Mouse (Mus musculus) liver, embryonic 13.5 days (tissue): ENCODE measurements around the gene Orai3. TPM values are rescaled to one million over a fixed set of nuclear protein-coding genes. Genes with fewer than 3 reads are reported as not detected.
A peak's percentile ranks its signal among the peaks of the same experiment; 100 is the strongest.
"Not testable (repeated sequence)": the region's sequence is repeated elsewhere in the genome, so short reads cannot be mapped to it uniquely, and the experiment has no call there.

Experiments used
- ATAC-seq: fragments of 200-750 bp; cut with Nextera tagmentation; 2 replicates; pipeline ENCODE4 v1.8.0; 2017; ENCODE audit warnings: low read depth, mild to moderate bottlenecking, moderate number of reproducible peaks, moderate library complexity
- DNase-seq: peaks from one replicate; pipeline ENCODE4 v3.0.0; 2022
- H3K27ac ChIP-seq: fragments of 300-500 bp; sonication (generic); 2 replicates; pipeline ENCODE4 v1.5.1; 2015; ENCODE audit warnings: moderate library complexity, mild to moderate bottlenecking, inconsistent platforms
- H3K27me3 ChIP-seq: fragments of 300-500 bp; sonication (generic); 2 replicates; pipeline ENCODE4 v1.6.1; 2015; ENCODE audit warnings: mild to moderate bottlenecking, inconsistent platforms
- H3K36me3 ChIP-seq: fragments of 300-500 bp; sonication (generic); 2 replicates; pipeline ENCODE4 v1.6.1; 2015; ENCODE audit warnings: mild to moderate bottlenecking, inconsistent platforms
- H3K4me1 ChIP-seq: fragments of 300-500 bp; sonication (generic); replicated peaks from 2 replicates; pipeline ENCODE4 v1.6.1; 2015; ENCODE audit warnings: inconsistent platforms
- H3K4me2 ChIP-seq: fragments of 300-500 bp; sonication (generic); 2 replicates; pipeline ENCODE4 v1.6.1; 2015; ENCODE audit warnings: inconsistent platforms, mild to moderate bottlenecking, moderate library complexity
- H3K4me3 ChIP-seq: fragments of 300-500 bp; sonication (generic); replicated peaks from 2 replicates; pipeline ENCODE4 v1.5.1; 2015; ENCODE audit warnings: mild to moderate bottlenecking, inconsistent platforms
- H3K9ac ChIP-seq: fragments of 300-500 bp; sonication (generic); 2 replicates; pipeline ENCODE4 v1.6.1; 2015; ENCODE audit warnings: mild to moderate bottlenecking, inconsistent platforms
- H3K9me3 ChIP-seq: fragments of 300-500 bp; sonication (generic); replicated peaks from 2 replicates; pipeline ENCODE4 v1.6.1; 2016; ENCODE audit warnings: inconsistent platforms
- WGBS: fragments of 180-500 bp; shearing (Covaris S2); methylation state at CpG from one replicate; pipeline ENCODE4 v1.1.7; 2015; ENCODE audit not compliant: insufficient replicate concordance; 5-methylcytosine and 5-hydroxymethylcytosine counted together
- polyA plus RNA-seq: library from polyadenylated mRNA; unstranded; fragments of >200 nt; fragmentation: Nextera tagmentation; extraction: Ambion mirVana; gene quantifications from 2 replicates; pipeline ENCODE4 v1.2.1, GENCODE M21; 2015

Gene Orai3
- polyA plus RNA-seq, result 11.2 and 11.4 TPM in 2 replicates

DNA sequence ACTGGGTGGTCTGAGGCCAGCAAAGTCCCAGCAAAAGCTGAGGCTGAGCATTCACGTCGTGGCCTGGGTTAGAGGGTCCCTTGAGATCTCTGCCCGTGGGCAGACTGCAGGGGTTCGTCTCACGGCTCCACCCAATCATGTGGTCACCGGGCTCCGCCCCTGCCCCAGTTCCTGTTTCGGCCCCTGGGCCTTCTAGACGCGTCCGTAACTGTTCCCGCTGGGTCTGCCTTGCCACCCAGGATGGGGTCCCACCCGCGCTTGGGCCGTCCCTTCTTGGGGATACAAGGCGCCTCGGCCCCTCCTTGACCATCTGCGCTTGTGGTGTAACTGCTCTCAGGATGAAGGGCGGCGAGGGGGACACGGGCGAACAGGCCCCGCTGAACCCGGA is at the start of gene Orai3:
Gene Orai3, plus strand, starts transcription at position 165 of the 388 bp plus-strand sequence.
- ATAC-seq, result peak; percentile 33
- Histone ChIP-seq H3K4me1 (peaks cover 93% of the 10 kb centered on the region), H3K9me3 (no peaks in the 10 kb centered on the region), H3K27me3 (no peaks in the 10 kb centered on the region), H3K27ac (peak within 1 kb of the TSS; percentile 98), H3K9ac (peak within 1 kb of the TSS; percentile 92), H3K36me3 (peaks cover 10% of the 10 kb centered on the region), H3K4me3 (peak within 1 kb of the TSS; percentile 73), H3K4me2 (peak within 1 kb of the TSS; percentile 96)
- 0% methylated on average over 24 of the region's 24 CpGs for WGBS
- peak; percentile 74 for DNase-seq

DNA sequence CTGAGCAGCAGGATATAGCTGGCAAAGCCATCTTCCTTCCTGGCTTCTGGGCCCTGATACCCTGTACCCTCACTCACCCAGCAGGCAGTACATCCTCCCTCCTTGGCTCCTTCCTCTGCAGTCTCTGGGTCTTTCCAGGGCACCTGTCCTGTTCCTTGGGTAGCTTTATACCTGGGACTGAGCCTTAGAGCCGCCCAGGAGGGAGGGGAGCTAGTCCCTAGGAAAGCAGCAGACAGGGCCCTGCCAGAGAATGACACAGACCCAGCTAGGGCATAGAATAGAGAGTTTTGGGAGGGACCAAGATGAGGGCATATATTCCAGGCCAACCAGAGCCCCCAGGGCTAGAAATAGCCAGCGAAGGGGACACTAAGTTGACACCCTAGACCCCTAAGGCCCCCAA is 44.1 kb upstream of the Orai3 start:
- Histone ChIP-seq H3K36me3 (no peaks in the 10 kb centered on the region), H3K27me3 (no peaks in the 10 kb centered on the region), H3K9me3 (no peaks in the 10 kb centered on the region), H3K4me2 (no peak overlapping the region), H3K4me3 (no peak overlapping the region), H3K9ac (no peak overlapping the region), H3K27ac (no peak overlapping the region), H3K4me1 (no peaks in the 10 kb centered on the region)
- 46% methylated on average over 2 of the region's 2 CpGs for WGBS
- ATAC-seq (no peak), DNase-seq (no peak)

DNA sequence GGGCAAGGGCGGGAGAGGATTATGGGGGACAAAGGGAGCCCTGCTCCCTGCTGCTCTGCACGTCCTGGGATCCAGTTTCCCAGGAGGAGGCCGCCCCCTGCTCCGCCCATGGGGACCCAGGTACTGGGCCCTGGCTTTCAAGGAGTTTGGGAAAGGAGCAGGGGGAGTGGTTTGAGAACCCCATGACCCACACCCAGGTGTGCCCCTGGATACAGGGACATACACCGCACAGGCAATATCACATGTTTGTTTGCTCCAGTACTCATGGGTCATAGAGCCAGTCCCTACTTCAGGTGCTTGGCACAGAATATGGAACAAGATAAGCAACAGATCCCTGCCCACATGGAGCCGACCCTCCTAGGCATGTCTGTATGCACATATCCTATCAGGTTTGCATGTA is 43.7 kb upstream of the Orai3 start:
- DNase-seq, result no peak
- H3K4me3 ChIP-seq, result no peak overlapping the region
- no peaks in the 10 kb centered on the region for H3K4me1 ChIP-seq
- H3K9ac ChIP-seq, result no peak overlapping the region
- H3K27ac ChIP-seq, result no peak overlapping the region
- H3K36me3 ChIP-seq, result no peaks in the 10 kb centered on the region
- no peak overlapping the region for H3K4me2 ChIP-seq
- no peak for ATAC-seq
- 50% methylated on average over 6 of the region's 6 CpGs for WGBS
- H3K27me3 ChIP-seq, result no peaks in the 10 kb centered on the region
- no peaks in the 10 kb centered on the region for H3K9me3 ChIP-seq

DNA sequence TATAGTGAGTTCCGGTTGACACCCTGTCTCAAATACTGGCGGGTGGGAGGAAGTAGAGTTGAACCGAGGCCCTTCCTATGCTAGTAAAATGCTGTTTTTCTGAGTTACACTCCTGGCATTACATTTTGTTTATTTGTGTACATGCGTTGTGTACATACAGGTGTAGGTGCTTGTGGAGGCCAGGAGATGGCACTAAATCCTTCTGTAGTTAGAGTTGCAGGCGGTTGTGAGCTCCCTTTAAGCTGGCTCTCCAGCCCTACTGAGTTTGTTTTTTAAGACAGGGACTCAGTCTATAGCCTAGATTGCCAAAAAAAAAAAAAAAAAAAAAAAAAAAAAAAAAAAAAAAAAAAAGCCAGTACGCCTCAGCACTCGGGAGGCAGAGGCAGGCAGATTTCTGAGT is 41.7 kb upstream of the Orai3 start:
- WGBS, result 63% methylated on average over 7 of the region's 7 CpGs
- ATAC-seq, result no peak

DNA sequence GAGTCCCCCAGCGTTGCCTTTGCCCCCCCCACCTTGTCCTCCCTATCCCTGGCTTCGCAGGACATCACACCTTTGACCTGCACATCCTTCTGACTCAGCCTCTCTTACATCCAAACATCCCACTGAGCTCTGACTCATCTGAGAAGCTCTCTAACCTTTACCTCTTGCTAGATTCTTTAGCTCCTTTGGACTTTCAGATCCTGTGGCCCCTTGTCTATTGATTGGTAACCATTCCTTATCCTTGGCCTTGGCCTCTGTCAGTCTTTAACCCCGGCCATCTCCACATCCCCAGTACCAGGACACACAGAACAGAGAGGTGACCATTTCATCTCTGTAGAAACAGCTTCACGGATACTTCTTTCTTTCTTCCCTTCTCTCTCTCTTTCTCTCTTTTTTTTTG is 39.4 kb upstream of the Orai3 start:
- H3K27ac ChIP-seq, result no peak overlapping the region
- ATAC-seq (no peak), DNase-seq (no peak)
- no peak overlapping the region for H3K4me3 ChIP-seq
- H3K9me3 ChIP-seq, result no peaks in the 10 kb centered on the region
- WGBS, result 48% methylated on average over 4 of the region's 4 CpGs
- no peaks in the 10 kb centered on the region for H3K36me3 ChIP-seq
- H3K4me2 ChIP-seq, result no peak overlapping the region
- H3K27me3 ChIP-seq, result no peaks in the 10 kb centered on the region
- H3K9ac ChIP-seq, result no peak overlapping the region
- no peaks in the 10 kb centered on the region for H3K4me1 ChIP-seq

More for the DNA sequence above, 41.7 kb upstream of the Orai3 start:
- DNase-seq, result no peak
- Histone ChIP-seq H3K27me3 (no peaks in the 10 kb centered on the region), H3K9ac (no peak overlapping the region), H3K4me1 (no peaks in the 10 kb centered on the region), H3K9me3 (no peaks in the 10 kb centered on the region), H3K4me2 (no peak overlapping the region), H3K27ac (no peak overlapping the region), H3K36me3 (no peaks in the 10 kb centered on the region), H3K4me3 (no peak overlapping the region)

DNA sequence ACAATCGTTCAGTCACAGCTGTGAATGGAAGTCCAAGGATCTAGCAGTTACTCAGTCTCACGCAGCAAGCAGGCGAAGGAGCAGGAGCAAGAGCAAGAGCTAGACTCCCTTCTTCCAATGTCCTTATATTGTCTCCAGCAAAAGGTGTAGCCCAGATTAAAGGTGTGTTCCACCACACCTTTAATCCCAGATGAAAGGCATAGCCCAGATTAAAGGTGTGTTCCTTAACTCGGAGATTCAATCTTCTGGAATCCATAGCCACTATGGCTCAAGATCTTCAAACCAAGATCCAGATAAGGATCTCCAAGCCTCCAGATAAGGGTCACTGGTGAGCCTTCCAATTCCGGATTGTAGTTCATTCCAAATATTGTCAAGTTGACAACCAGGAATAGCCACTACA is 37.5 kb upstream of the Orai3 start, which contains the start of gene Ctf2:
Gene Ctf2, minus strand, starts transcription at position 101 of the 400 bp plus-strand sequence.
- H3K27me3 ChIP-seq, ATAC-seq, H3K9me3 ChIP-seq, H3K9ac ChIP-seq, H3K36me3 ChIP-seq, H3K27ac ChIP-seq, H3K4me2 ChIP-seq, H3K4me3 ChIP-seq, H3K4me1 ChIP-seq, DNase-seq: not testable (repeated sequence)
- no CpG with 5 or more reads among the region's 5 CpGs for WGBS

DNA sequence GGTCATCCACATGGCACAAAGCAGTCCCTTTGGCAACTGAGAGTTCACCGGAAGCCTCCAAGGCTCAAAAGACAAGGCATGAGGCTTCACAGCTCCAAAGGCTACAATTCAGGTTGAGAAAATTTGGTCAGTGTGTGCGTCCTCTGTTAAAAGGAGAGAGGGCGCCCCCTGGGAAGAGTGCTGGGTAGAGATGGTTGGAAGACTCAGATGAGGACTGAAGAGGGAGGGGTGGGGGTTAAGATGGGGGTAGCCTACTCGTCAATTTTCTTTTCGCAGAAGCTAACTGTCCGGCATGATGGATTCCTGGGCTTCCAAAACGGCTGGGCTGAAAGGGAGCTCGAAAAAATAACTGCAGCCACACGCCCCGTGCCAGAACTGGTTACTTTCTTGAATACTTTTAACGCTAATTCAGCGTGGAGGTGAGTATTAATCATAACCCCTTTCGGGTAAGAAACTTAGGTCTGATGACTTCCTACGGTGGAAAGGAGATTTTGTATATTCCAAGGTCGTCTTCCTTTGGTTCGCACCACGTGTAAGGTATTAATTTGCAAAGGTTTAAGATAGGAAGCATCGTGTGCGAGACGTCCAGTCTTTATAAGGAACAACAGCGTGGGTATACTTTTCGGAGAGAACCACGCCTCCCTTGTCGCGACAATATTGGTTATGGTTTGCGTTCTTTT is 25.1 kb upstream of the Orai3 start, which contains the start of gene Fbxl19:
Gene Fbxl19, plus strand, starts transcription at position 178 of the 680 bp plus-strand sequence.
- under 1% methylated on average over 26 of the region's 26 CpGs for WGBS
- ATAC-seq (no peak), DNase-seq (peak; percentile 60)
- H3K27me3 ChIP-seq, result no peaks in the 10 kb centered on the region
- H3K4me2 ChIP-seq, result peak within 1 kb of the TSS; percentile 98
- H3K36me3 ChIP-seq, result peaks cover 17% of the 10 kb centered on the region
- H3K4me1 ChIP-seq, result peaks cover 37% of the 10 kb centered on the region
- H3K4me3 ChIP-seq, result peak within 1 kb of the TSS; percentile 70
- peak within 1 kb of the TSS; percentile 78 for H3K9ac ChIP-seq
- H3K9me3 ChIP-seq, result no peaks in the 10 kb centered on the region
- H3K27ac ChIP-seq, result peak within 1 kb of the TSS; percentile 84

DNA sequence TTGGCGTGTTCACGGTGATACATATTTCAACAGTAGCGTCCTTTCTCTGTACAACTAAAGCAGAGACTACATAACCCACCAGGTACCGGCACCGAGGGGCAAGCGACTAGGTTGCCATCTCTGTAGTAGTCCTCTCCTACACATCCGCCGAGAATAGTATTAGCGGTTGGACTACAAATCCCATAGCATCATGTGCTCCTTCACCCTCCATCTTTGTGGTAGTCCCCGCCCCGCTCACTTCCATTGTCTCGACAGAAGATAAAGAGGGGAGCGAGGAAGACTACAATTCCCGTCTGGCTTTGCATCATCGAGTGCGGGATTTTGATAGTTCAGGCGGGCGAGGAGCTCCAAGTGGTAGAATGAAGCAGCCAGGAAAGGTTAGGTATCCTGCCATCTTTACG is 24.4 kb upstream of the Orai3 start:
- Histone ChIP-seq H3K4me2 (peak overlapping the region; percentile 98), H3K4me1 (peaks cover 37% of the 10 kb centered on the region), H3K9me3 (no peaks in the 10 kb centered on the region), H3K27me3 (no peaks in the 10 kb centered on the region), H3K36me3 (peaks cover 24% of the 10 kb centered on the region), H3K4me3 (peak overlapping the region; percentile 70), H3K27ac (peak overlapping the region; percentile 84), H3K9ac (peak overlapping the region; percentile 78)
- under 1% methylated on average over 19 of the region's 19 CpGs for WGBS
- ATAC-seq (peak; percentile 81), DNase-seq (peak; percentile 84)

DNA sequence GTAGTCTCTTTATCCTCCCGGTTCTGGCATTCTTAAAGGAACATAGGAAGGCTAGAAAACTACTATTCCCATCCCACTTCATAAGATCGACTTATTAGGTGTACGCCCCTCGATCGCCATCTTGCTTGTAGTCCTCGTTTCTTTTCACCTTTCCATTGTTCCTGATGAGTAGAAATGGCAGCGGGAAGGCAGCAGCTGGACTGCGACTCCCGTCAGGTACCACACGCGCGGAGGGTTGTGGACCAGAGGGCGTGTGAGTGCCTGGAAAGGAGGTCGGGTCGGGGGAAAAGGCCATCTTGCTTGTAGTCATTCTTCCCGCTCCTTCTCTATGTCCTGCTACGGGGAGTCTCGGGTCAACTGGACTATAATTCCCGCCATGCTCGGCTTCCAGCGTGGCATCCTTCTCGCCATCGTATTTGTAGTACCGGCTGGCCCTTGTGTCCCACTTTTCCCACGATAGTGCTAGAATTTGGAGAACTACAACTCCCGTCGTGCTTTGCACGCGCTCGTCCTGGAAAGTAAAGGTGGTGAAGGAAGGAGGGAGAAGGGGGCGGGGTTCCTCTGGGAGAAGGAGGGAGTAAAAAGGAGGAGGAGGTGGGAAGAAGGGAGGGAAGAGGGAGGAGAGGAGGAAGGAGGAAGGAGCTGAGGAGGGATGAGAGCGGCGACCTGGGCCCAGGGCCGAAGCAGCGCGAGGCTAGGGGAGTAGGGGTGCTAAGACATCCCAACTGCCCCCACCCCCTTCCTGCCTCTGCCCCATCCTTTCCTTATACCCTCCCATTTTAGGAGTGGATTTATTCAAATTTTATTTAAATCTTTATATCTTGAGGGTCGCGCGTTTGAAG is 23.7 kb upstream of the Orai3 start:
- ATAC-seq (peak; percentile 64), DNase-seq (peak; percentile 71)
- WGBS, result under 1% methylated on average over 39 of the region's 39 CpGs
- peaks cover 31% of the 10 kb centered on the region for H3K36me3 ChIP-seq
- H3K27me3 ChIP-seq, result no peaks in the 10 kb centered on the region
- H3K9me3 ChIP-seq, result no peaks in the 10 kb centered on the region
- H3K9ac ChIP-seq, result peak overlapping the region; percentile 78
- peaks cover 37% of the 10 kb centered on the region for H3K4me1 ChIP-seq
- H3K27ac ChIP-seq, result peak overlapping the region; percentile 84
- peak overlapping the region; percentile 70 for H3K4me3 ChIP-seq
- H3K4me2 ChIP-seq, result peak overlapping the region; percentile 98

DNA sequence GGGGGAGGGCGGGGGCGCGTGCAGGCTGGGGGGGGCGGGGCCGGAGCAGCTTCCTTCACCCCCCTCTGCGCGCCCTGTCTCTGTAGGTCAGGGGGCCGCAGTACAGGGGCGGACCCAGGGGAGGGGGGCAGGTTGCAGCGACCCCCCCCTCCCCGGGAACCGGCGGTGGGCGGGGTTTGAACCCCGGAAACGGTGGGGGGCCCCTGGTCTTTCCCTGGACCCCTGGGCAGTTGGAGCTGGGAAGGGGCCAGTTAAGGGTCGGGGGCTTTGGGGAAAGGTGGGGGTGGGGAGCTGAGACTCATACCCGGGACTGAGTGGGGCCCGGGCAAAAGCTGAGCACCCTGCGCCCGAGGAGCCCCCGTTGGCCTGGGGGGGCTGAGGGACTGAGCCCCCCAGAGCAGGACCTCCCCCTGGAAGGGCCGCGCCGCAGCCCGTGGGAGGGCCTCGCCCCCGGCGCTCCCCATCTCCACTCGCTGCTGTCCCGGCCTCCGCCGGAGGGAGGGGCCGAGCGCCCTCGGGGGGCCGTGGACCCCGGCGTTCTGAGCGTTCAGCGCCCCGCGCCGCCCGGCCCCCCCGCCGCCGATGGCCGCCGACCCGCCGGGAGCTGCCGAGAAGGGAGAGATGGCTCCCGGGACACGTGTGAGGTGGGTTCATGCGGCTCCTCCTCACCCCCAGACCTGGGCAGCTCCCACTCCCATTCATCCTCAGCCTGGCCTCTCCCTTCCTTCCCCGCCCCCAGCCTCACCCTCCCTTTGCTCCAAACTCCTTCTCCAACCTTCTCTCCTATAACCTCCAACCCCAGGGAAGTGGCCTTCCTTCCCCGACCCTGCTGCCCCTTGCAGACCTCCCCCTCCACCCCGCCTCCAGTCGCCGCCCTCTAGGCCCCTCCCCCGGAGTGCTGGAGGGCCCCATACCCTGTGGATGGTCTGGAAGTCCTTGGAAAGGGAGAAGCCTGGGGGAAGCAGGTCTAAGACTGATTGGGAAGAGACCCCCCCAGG is 22.8 kb upstream of the Orai3 start:
- Histone ChIP-seq H3K4me1 (peaks cover 37% of the 10 kb centered on the region), H3K4me2 (peak overlapping the region; percentile 98), H3K4me3 (peak overlapping the region; percentile 70), H3K9ac (peak overlapping the region; percentile 78), H3K9me3 (no peaks in the 10 kb centered on the region), H3K27me3 (no peaks in the 10 kb centered on the region), H3K27ac (peak overlapping the region; percentile 84), H3K36me3 (peaks cover 40% of the 10 kb centered on the region)
- no peak for DNase-seq
- peak; percentile 4 for ATAC-seq
- WGBS, result 2% methylated on average over 59 of the region's 62 CpGs
